Mouse (Mus musculus) C2C12 (cell line): ENCODE data around the gene Ky. TPM values are rescaled to one million over a fixed set of nuclear protein-coding genes. Genes with fewer than 3 reads are reported as not detected.

Experiments used
- H3K27me3 ChIP-seq: one replicate; pipeline ENCODE4 v1.6.1; 2011; ENCODE audit not compliant: control insufficient read depth, insufficient read depth, insufficient read length
- H3K36me3 ChIP-seq: one replicate; pipeline ENCODE4 v1.6.1; 2011; ENCODE audit not compliant: control insufficient read depth, insufficient read depth
- H3K4me3 ChIP-seq: one replicate; pipeline ENCODE4 v1.5.1; 2011; ENCODE audit warnings: mild to moderate bottlenecking, control low read depth; ENCODE audit not compliant: poor library complexity, insufficient read depth, severe bottlenecking
- H3K79me2 ChIP-seq: one replicate; pipeline ENCODE4 v1.6.1; 2011; ENCODE audit not compliant: control insufficient read depth, insufficient read depth
- H3K79me3 ChIP-seq: one replicate; pipeline ENCODE4 v1.6.1; 2011; ENCODE audit warnings: low read depth, control low read depth
- H3ac ChIP-seq: one replicate; pipeline ENCODE3; 2011; ENCODE audit warnings: low read depth; ENCODE audit not compliant: control insufficient read depth, insufficient read length
- CEBPB ChIP-seq: IDR thresholded peaks from one replicate; pipeline ENCODE4 v1.6.1; 2011; ENCODE audit warnings: low read depth, mild to moderate bottlenecking, control low read depth, moderate library complexity
- CTCF ChIP-seq: IDR thresholded peaks from one replicate; pipeline ENCODE4 v1.5.1; 2011; ENCODE audit not compliant: control insufficient read depth, insufficient read depth, insufficient read length
- FOSL1 ChIP-seq: IDR thresholded peaks from one replicate; pipeline ENCODE4 v1.8.0; 2011; ENCODE audit warnings: mild to moderate bottlenecking, low read length; ENCODE audit not compliant: poor library complexity, insufficient read depth, severe bottlenecking
- MAX ChIP-seq: IDR thresholded peaks from one replicate; pipeline ENCODE4 v1.6.1; 2011; ENCODE audit warnings: mild to moderate bottlenecking, control low read depth
- MYOD1 ChIP-seq: IDR thresholded peaks from one replicate; pipeline ENCODE4 v1.6.1; 2011; ENCODE audit warnings: low read depth; ENCODE audit not compliant: control insufficient read depth, insufficient read length
- MYOG ChIP-seq: IDR thresholded peaks from one replicate; pipeline ENCODE4 v1.6.1; 2011; ENCODE audit not compliant: control insufficient read depth, insufficient read length; ENCODE audit errors: extremely low read depth
- USF1 ChIP-seq: IDR thresholded peaks from one replicate; pipeline ENCODE4 v1.6.1; 2011; ENCODE audit warnings: low read depth, mild to moderate bottlenecking, control low read depth, moderate library complexity
- polyA plus RNA-seq: library from polyadenylated mRNA; unstranded; fragments of >200 nt; fragmentation: generic; extraction: Trizol; gene quantifications from one replicate; pipeline ENCODE4 v1.2.1, GENCODE M21; 2012; ENCODE audit warnings: missing spikeins

Gene Ky
- polyA plus RNA-seq, 1 experiment = not detected

DNA sequence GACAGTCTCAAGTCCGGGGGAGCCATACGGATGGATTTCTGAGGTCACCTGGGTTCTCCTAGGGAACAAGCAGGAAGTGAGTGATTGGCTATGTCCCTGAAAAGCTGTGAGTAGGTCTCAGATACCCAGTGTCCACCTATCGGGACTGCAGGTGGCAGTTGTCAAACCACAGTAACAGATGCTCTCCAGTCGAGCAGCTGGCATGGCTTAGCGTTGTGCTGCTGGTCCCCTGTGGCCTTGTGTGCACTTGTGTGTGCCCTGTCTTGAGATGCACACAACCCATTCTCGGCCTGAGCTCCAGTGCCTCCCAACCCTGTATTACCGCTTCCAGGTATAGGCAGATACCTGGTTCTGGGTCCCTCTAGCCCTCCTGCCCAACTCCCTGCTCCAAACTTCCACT lies 23.0 kb downstream of the Ky start:
- H3ac ChIP-seq = no peak overlapping the region
- H3K27me3 ChIP-seq = peaks cover 22% of the 10 kb centered on the region
- H3K79me3 ChIP-seq = no peaks in the 10 kb centered on the region
- no peak overlapping the region for H3K4me3 ChIP-seq
- no peaks in the 10 kb centered on the region for H3K79me2 ChIP-seq
- H3K36me3 ChIP-seq = no peaks in the 10 kb centered on the region
- TF ChIP-seq FOSL1 = no peak
- TF ChIP-seq CTCF = no peak
- TF ChIP-seq CEBPB = no peak
- TF ChIP-seq MYOG = no peak
- TF ChIP-seq MAX = no peak
- TF ChIP-seq MYOD1 = no peak
- no peak for TF ChIP-seq USF1

DNA sequence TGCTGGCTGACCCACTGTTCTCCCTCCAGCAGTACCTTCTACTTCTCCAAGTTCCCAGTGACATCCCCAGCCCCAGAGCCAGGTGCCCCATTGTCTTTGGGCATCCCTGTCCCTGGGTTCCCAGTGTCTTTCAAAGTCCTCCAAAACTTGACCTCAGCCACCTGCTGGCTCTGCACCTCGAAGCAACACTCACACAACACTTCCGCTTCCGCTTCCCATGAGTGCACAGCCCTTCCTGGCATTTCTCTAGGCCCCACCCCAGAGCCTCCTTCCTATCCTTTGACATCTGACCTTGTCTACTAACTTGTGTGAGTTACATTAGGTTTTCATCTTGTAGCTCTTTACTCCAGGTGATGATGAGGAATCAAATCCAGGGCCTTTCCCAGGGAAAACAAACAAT lies 23.5 kb downstream of the Ky start:
- no peaks in the 10 kb centered on the region for H3K79me3 ChIP-seq
- H3ac ChIP-seq = no peak overlapping the region
- H3K36me3 ChIP-seq = no peaks in the 10 kb centered on the region
- no peak overlapping the region for H3K4me3 ChIP-seq
- H3K79me2 ChIP-seq = no peaks in the 10 kb centered on the region
- TF ChIP-seq MYOD1 (no peak), FOSL1 (no peak), MAX (no peak), CEBPB (no peak), CTCF (no peak), MYOG (no peak)
- peaks cover 23% of the 10 kb centered on the region for H3K27me3 ChIP-seq

DNA sequence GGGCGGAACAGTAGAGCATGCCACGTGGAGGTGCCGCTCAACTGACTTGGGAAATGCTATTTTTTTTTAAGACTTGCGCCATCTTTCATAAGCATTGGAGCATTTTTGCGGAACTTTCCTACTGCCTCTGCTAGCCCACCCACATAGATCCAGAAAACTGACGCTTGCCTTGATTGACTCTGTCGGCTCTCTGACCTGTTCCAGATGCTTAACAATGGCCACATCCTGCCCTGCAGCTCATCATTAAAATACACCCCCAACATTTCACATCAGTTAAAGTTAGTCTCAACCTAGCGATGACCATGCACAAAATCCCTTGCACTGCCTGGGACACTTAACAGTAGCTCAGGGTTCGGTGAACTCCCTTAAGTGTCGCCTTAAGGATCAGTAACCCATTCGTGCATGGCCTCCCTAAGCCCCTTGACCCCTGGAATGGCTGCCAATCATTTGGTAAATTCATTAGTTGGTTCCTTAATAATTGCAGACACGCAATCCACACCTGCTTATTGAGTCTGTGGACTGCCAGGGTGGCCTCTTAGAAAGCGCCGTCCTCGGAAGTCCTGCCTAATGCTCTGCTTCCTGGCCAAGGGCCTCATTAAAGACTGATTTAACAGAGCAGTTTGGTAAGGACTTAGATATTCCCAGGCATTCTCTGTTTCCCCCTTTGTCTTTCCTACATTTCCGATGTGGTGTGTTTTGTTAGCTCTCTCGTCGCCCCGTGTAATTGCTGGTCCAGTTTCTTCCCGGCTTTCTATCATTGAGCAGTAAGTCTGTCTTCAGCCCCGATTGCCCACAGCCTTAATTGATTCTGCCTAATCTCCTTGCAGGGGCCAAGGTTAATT lies 25.7 kb downstream of the Ky start:
- Histone ChIP-seq H3K36me3 (no peaks in the 10 kb centered on the region), H3K79me2 (no peaks in the 10 kb centered on the region), H3K27me3 (peaks cover 22% of the 10 kb centered on the region), H3ac (no peak overlapping the region), H3K4me3 (no peak overlapping the region), H3K79me3 (no peaks in the 10 kb centered on the region)
- TF ChIP-seq MYOD1 (no peak), CTCF (no peak)

DNA sequence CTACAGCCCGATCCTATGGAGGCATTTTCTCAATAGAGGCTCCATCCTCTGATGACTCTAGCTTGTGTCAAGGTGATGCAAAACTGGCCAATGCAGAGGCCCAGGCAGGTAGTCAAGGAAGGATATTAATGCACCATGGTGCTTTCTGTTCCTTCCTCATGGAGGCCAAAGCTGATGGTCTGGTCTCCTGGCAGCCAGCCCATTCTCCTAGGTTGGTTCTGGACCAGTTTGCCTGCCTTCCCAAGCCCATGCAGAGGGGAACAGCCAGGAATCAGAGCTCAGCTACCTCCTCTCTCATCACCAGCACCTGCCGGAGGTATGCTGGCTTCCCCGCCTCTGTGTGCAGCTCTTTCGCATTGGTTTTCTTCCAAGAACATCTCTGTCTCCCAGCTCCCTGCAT lies 31.4 kb downstream of the Ky start:
- Histone ChIP-seq H3K27me3 (peaks cover 8% of the 10 kb centered on the region), H3K4me3 (no peak overlapping the region), H3K36me3 (no peaks in the 10 kb centered on the region), H3ac (no peak overlapping the region), H3K79me2 (no peaks in the 10 kb centered on the region), H3K79me3 (no peaks in the 10 kb centered on the region)
- no peak for TF ChIP-seq USF1
- no peak for TF ChIP-seq MAX
- TF ChIP-seq MYOG = no peak
- no peak for TF ChIP-seq MYOD1
- TF ChIP-seq CTCF = no peak
- TF ChIP-seq CEBPB = no peak
- no peak for TF ChIP-seq FOSL1

DNA sequence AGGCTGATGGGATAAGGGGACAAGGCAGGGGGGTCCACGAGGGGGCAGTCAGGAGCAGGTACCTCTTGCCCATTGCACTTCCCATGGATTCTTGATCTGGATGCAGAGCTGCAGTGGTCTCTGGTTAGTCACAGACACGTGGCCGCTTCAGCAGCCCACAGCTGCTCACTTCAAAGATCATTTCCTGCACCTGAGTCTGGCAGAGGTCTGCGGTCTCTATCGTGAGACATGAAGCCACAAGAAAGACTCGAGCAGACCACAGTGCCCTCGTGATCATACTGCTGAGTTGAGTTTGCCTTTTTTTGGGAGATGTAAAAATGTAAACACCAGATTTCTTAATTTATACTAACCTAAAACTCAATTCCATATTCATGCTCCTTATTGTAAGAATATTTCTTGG lies 34.1 kb downstream of the Ky start:
- H3K36me3 ChIP-seq = no peaks in the 10 kb centered on the region
- H3K79me2 ChIP-seq = no peaks in the 10 kb centered on the region
- no peaks in the 10 kb centered on the region for H3K79me3 ChIP-seq
- H3ac ChIP-seq = no peak overlapping the region
- no peak overlapping the region for H3K4me3 ChIP-seq
- no peaks in the 10 kb centered on the region for H3K27me3 ChIP-seq
- no peak for TF ChIP-seq USF1

DNA sequence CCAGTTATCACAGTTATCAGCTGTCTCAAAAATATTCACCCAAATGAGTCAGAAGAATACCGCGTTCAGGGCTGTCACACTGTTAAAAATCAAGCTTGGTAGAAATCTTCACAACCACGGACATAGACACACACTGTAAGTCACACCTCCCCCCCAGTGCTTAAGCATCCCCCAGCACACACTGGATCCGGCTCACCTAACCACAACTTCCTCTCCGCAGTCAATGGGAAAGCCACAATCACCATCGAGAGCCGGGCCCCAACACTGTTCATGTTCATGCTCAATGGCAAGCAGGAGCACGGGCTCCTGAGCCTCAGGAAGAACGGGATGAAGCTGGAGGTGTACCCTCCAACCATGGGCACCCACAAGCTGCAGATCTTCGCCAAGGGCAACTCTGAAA lies 36.1 kb downstream of the Ky start:
- Histone ChIP-seq H3K79me3 (no peaks in the 10 kb centered on the region), H3K79me2 (no peaks in the 10 kb centered on the region), H3ac (no peak overlapping the region), H3K36me3 (no peaks in the 10 kb centered on the region), H3K27me3 (peaks cover 7% of the 10 kb centered on the region), H3K4me3 (no peak overlapping the region)
- no peak for TF ChIP-seq CTCF
- TF ChIP-seq MYOD1 = no peak
- TF ChIP-seq CEBPB = no peak
- no peak for TF ChIP-seq MYOG
- TF ChIP-seq MAX = no peak
- no peak for TF ChIP-seq FOSL1
- no peak for TF ChIP-seq USF1
